Mouse (Mus musculus): ENCODE results near the gene Ano10.
"Not testable (repeated sequence)": the region's sequence is repeated elsewhere in the genome, so short reads cannot be mapped to it uniquely, and the experiment has no call there.

Ano10 gene

GRCm38 (mm10) chr9:122294242-122294881 lies at the start of gene Ano10:
Gene Ano10, minus strand, starts transcription at chr9:122294423.
- DNase-seq = peak; percentile 97

GRCm38 (mm10) chr9:122343399-122343798 lies 49.2 kb upstream of the Ano10 start:
- DNase-seq = no peak

- DNase-seq = no peak
These were observed 45.7 kb upstream of the Ano10 start for GRCm38 (mm10) chr9:122339972-122340371.

GRCm38 (mm10) chr9:122337510-122337931 lies 43.3 kb upstream of the Ano10 start:
- DNase-seq = no peak

GRCm38 (mm10) chr9:122336677-122337076 lies 42.5 kb upstream of the Ano10 start:
- no peak for DNase-seq

- DNase-seq = no peak
These were observed 34.0 kb upstream of the Ano10 start for GRCm38 (mm10) chr9:122328199-122328598.

GRCm38 (mm10) chr9:122325996-122326395 lies 31.8 kb upstream of the Ano10 start:
- no peak for DNase-seq

- DNase-seq = no peak
These were observed 28.1 kb upstream of the Ano10 start for GRCm38 (mm10) chr9:122322356-122322755.

- DNase-seq = no peak
These were observed 26.4 kb upstream of the Ano10 start for GRCm38 (mm10) chr9:122320626-122321025.

- DNase-seq = no peak
These were observed 22.3 kb upstream of the Ano10 start for GRCm38 (mm10) chr9:122316562-122316961.

- DNase-seq = no peak
These were observed 21.3 kb upstream of the Ano10 start for GRCm38 (mm10) chr9:122315501-122315900.

GRCm38 (mm10) chr9:122314942-122315341 lies 20.7 kb upstream of the Ano10 start:
- DNase-seq = no peak

- no peak for DNase-seq
These were observed 20.2 kb upstream of the Ano10 start for GRCm38 (mm10) chr9:122314386-122314785.

- DNase-seq = not testable (repeated sequence)
These were observed 18.9 kb upstream of the Ano10 start for GRCm38 (mm10) chr9:122313128-122313527.

GRCm38 (mm10) chr9:122312296-122312990 lies 18.2 kb upstream of the Ano10 start:
- DNase-seq = no peak

GRCm38 (mm10) chr9:122311051-122311760 lies 17.0 kb upstream of the Ano10 start:
- no peak for DNase-seq

- DNase-seq = peak; percentile 69
These were observed 16.4 kb upstream of the Ano10 start for GRCm38 (mm10) chr9:122310613-122311049.

GRCm38 (mm10) chr9:122309013-122309980 lies 15.1 kb upstream of the Ano10 start:
- DNase-seq = no peak

GRCm38 (mm10) chr9:122305302-122305701 lies 11.1 kb upstream of the Ano10 start:
- DNase-seq = no peak

- no peak for DNase-seq
These were observed 1.9 kb upstream of the Ano10 start for GRCm38 (mm10) chr9:122296169-122296568.

GRCm38 (mm10) chr9:122295396-122295795 lies 1.2 kb upstream of the Ano10 start:
- DNase-seq = no peak

- no peak for DNase-seq
These were observed 370 bp downstream of the Ano10 start for GRCm38 (mm10) chr9:122293865-122294241.

GRCm38 (mm10) chr9:122290192-122290591 lies 4.0 kb downstream of the Ano10 start:
- no peak for DNase-seq

All from cerebellum, adult 11-12 months (tissue).